Mouse (Mus musculus) neutrophil, adult 65 days (primary cell): ENCODE results near the gene Mtln. TPM values are rescaled to one million over a fixed set of nuclear protein-coding genes. Genes with fewer than 3 reads are reported as not detected.

ENCODE experiments used
- total RNA-seq: library from RNA; stranded (reverse); gene quantifications from 2 replicates; pipeline ENCODE4 v1.2.4, GENCODE M21; 2023

Mtln gene
- total RNA-seq: 1.9 and 2.6 TPM in 2 replicates

GRCm38 (mm10) chr2:127791919-127792603, at the start of gene Mtln:
Gene Mtln, minus strand, starts transcription at chr2:127792488.

GRCm38 (mm10) chr2:127838576-127838975, 46.3 kb upstream of the Mtln start, which contains the start of gene Acoxl:
Gene Acoxl, plus strand, starts transcription at chr2:127838876.

GRCm38 (mm10) chr2:127831401-127832102, 39.3 kb upstream of the Mtln start, which contains the start of gene Bub1:
Gene Bub1, minus strand, starts transcription at chr2:127831865.

GRCm38 (mm10) chr2:127788440-127789116, 3.7 kb downstream of the Mtln start, which contains the start of gene Nphp1:
Gene Nphp1, minus strand, starts transcription at chr2:127788897.

Other genes with a start within 250 kb of the Mtln start
- 0.54 and 0.63 TPM in 2 replicates for gene Zfp661, start 205.4 kb downstream of the Mtln start, total RNA-seq
- 22.6 and 37.4 TPM in 2 replicates for gene Mrps5, start 205.3 kb downstream of the Mtln start, total RNA-seq
- gene Mal, start 135.8 kb downstream of the Mtln start, total RNA-seq: not detected in 2 replicates
- not detected in 2 replicates for gene Mall, start 62.6 kb downstream of the Mtln start, total RNA-seq
- 0.45 and 1.4 TPM in 2 replicates for gene Nphp1, start 3.6 kb downstream of the Mtln start, total RNA-seq
- gene Bub1, start 39.4 kb upstream of the Mtln start, total RNA-seq: 19.0 and 21.7 TPM in 2 replicates
- not detected in 2 replicates for gene Acoxl, start 46.4 kb upstream of the Mtln start, total RNA-seq